Mouse (Mus musculus) thymus, postnatal 10 days (tissue): ENCODE data around the gene Tnfrsf13b.
"Not testable (repeated sequence)": the region's sequence is repeated elsewhere in the genome, so short reads cannot be mapped to it uniquely, and the experiment has no call there.

ENCODE experiments used
- DNase-seq, 2 experiments: peaks; one replicate each; pipeline ENCODE4 v3.0.0; 2021; ENCODE audit warnings: low spot score in 2 of 2

Gene Tnfrsf13b

GRCm38 (mm10) chr11:61170184-61170583 is 43.6 kb downstream of the Tnfrsf13b start:
- no peak for DNase-seq

GRCm38 (mm10) chr11:61173477-61173876 is 46.9 kb downstream of the Tnfrsf13b start:
- DNase-seq: not testable (repeated sequence)

GRCm38 (mm10) chr11:61174291-61174820 is 47.8 kb downstream of the Tnfrsf13b start:
- DNase-seq: peak; percentile 70 to 73

- DNase-seq: peak; percentile 98 to 100
These were observed 48.5 kb downstream of the Tnfrsf13b start, which contains the start of gene Usp22 for GRCm38 (mm10) chr11:61174821-61175658. TSS of gene Usp22 (minus strand) at chr11:61175055.

GRCm38 (mm10) chr11:61175778-61176177 is 49.2 kb downstream of the Tnfrsf13b start:
- no peak for DNase-seq

GRCm38 (mm10) chr11:61176321-61176720 is 49.8 kb downstream of the Tnfrsf13b start:
- DNase-seq: no peak

- no peak for DNase-seq
These were observed 53.8 kb downstream of the Tnfrsf13b start for GRCm38 (mm10) chr11:61180361-61180760.

GRCm38 (mm10) chr11:61181624-61182023 is 55.1 kb downstream of the Tnfrsf13b start:
- no peak for DNase-seq

- no peak for DNase-seq
These were observed 57.3 kb downstream of the Tnfrsf13b start for GRCm38 (mm10) chr11:61183820-61184219.

- DNase-seq: no peak
These were observed 64.2 kb downstream of the Tnfrsf13b start for GRCm38 (mm10) chr11:61190776-61191175.

GRCm38 (mm10) chr11:61192123-61192522 is 65.6 kb downstream of the Tnfrsf13b start:
- DNase-seq: not testable (repeated sequence)

- DNase-seq: no peak
These were observed 66.2 kb downstream of the Tnfrsf13b start for GRCm38 (mm10) chr11:61192779-61193178.

- DNase-seq: peak; percentile 33 to 82
These were observed 66.8 kb downstream of the Tnfrsf13b start for GRCm38 (mm10) chr11:61193392-61193791.

- DNase-seq: no peak
These were observed 70.2 kb downstream of the Tnfrsf13b start for GRCm38 (mm10) chr11:61196616-61197353.

- no peak for DNase-seq
These were observed 71.4 kb downstream of the Tnfrsf13b start for GRCm38 (mm10) chr11:61197935-61198334.
